Mouse (Mus musculus) heart, postnatal 0 days (tissue): ENCODE measurements around the gene Tlr4.

ENCODE experiments used
- CTCF ChIP-seq: IDR thresholded peaks from 2 replicates; pipeline ENCODE4 v1.5.1; 2016; ENCODE audit warnings: antibody characterized with exemption, control low read depth, low read depth
- EP300 ChIP-seq: IDR thresholded peaks from 2 replicates; pipeline ENCODE4 v1.6.1; 2016; ENCODE audit warnings: antibody characterized with exemption, low read depth

- TF ChIP-seq CTCF (peak; percentile 39; the same call in 1 of the 2 replicates), EP300 (no peak)
Measured at GRCm38 (mm10) chr4:66943699-66944098, 116.3 kb downstream of the Tlr4 start.
